Mouse (Mus musculus) cerebellum, adult 11 months (tissue): ENCODE results near the gene Pmpcb.

ENCODE experiments used
- DNase-seq: peaks from one replicate; pipeline ENCODE4 v3.0.0; 2022

Gene Pmpcb

DNA sequence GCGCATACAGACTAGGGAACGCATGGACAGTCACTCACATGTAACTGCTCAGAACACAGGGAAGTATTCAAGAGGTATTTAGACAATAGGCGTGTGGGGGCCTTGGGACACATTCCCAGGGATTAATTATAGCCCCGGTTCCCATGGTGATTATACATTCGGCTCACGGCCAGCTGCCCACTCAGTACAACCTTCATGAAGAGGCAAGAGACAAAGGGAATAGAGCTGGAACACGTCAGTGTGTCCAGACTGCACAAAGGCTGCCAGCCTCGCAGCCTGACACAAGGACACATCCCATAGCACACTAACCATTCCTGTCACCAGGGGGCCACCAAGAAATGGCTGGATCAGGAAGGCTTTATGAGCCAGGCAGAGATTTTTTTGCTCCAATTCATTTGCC is 4.0 kb upstream of the Pmpcb start:
- peak; percentile 16 for DNase-seq

- no peak for DNase-seq
These were observed 1.8 kb upstream of the Pmpcb start for GRCm38 (mm10) chr5:21735100-21735499.

DNA sequence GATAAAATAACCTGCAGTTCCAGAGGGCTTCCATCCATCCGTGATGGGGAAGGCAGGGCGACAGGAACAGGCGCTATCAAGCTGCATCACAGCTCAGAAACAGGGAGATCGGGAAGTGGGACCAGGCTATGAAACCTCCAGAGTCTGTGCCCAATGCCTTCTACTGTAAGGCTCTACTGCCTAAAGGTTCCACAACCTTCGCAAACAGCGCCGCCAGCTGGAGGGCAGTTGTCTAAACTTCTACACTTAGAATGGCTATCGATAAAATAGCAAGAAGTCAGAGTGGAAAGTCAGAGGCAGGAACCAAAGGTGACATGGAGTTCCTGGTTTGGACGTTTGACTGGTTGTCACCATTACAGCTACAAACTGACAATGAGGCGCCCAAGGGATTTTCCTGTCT is 1.4 kb upstream of the Pmpcb start:
- DNase-seq, result peak; percentile 26

DNA sequence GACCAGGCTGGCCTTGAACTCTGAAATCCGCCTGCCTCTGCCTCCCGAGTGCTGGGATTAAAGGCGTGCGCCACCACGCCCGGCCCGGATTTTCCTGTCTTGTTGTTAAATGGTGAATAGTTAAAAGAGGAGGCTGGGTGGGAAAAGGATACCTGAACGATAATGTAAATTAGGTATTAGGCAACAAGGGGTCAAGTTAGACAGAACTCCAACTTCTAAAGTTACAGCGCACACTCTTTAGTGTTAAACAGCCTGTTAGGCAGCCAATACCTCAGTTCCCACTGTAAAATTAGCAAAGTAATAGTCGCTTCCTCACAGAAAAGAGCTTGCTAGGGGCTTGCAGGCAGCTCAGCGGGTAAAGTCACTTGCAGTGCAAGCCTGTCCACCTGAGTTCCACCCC is 895 bp upstream of the Pmpcb start:
- DNase-seq, result no peak

- no peak for DNase-seq
These were observed 679 bp downstream of the Pmpcb start for GRCm38 (mm10) chr5:21737620-21738019.

DNA sequence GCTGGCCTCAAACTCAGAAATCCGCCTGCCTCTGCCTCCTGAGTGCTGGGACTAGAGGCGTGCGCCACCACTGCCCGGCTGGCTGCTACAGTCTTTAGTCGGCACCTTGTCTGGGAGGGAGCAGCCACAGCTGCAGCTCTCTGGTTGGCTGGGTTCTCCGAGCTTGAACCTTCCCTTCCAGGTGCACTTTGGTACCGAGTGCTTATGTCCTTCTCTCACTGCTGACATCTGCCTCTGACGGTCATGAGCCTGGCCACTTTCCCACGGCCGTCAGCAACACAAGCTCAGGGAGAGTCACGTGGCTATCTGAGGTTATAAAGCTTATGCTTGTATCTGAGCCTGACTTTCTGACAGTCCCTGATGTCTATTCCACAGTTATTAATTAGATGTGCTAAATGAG is 2.2 kb downstream of the Pmpcb start:
- no peak for DNase-seq

DNA sequence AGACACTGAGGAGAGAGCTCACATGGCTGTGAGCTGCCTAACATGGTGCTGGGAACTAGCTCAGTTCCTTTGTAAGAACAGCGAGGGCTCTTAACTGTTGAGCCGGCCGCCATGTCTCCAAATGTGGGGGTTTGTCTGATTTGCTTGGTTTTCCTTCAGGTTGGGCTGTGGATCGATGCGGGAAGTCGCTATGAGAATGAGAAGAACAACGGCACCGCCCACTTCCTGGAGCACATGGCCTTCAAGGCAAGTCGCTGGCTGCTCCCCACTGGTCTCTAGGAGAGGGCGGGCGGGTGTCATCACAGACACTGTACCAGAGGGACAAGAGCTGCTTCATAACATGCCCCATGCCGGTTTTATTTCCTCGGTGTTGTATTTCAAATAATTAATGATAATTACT is 2.9 kb downstream of the Pmpcb start:
- no peak for DNase-seq

DNA sequence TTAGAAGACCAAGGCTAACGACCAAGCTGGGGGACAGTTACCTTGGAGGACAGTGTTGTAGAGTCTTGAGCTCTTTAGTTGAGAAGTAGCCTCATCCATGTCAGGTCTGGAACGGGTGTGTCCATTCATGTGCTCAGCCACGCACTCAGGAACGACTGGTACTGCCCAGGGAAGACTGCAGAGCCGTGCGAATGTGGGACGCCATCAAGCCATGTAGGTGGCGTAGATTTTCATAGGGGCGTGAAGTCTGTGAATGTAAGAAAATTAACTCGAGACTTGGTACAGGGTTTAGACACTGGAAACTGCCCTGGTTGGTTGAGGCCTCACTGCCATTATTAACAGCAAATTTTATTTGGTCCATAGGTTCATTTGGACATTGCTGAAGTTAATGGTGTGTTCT is 6.7 kb downstream of the Pmpcb start:
- DNase-seq, result no peak

DNA sequence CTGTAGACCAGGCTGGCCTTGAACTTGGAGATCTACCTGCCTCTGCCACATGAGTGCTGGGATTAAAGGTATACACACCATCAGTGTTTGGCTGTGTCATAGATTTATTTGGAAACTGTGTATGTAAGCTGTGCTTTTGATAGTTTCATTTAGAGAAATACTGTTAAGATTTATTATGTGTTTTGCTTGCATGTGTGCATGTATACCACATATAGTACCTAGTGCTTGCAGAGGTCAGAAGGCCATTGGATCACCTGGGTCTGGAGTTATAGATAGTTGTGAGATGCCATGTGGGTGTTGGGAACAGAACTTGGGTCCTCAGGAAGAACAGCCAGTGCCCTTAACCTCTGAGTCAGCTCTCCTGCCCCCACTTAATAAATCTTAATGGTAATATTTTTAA is 7.7 kb downstream of the Pmpcb start:
- no peak for DNase-seq

DNA sequence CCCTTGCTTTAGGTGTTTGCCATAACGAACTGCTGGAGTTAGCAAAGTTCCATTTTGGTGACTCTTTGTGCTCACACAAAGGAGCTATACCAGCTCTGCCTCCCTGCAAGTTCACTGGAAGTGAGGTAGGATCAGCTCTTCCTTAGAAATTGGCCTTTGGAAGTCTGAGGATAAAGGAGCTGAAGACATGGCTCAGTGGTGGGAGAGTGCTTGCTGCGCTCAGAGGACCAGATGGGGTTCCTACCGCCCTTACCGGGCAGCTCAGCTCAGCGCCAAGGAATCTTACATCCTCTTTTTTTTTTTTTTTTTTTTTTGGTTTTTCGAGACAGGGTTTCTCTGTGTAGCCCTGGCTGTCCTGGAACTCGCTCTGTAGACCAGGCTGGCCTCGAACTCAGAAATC is 9.0 kb downstream of the Pmpcb start:
- DNase-seq, result no peak

GRCm38 (mm10) chr5:21768506-21768905 is 31.6 kb downstream of the Pmpcb start:
- no peak for DNase-seq

- no peak for DNase-seq
These were observed 32.9 kb downstream of the Pmpcb start for GRCm38 (mm10) chr5:21769841-21770240.

GRCm38 (mm10) chr5:21776491-21776890 is 39.5 kb downstream of the Pmpcb start:
- no peak for DNase-seq

- DNase-seq, result peak; percentile 7
These were observed 47.5 kb downstream of the Pmpcb start for GRCm38 (mm10) chr5:21784161-21785052.

DNA sequence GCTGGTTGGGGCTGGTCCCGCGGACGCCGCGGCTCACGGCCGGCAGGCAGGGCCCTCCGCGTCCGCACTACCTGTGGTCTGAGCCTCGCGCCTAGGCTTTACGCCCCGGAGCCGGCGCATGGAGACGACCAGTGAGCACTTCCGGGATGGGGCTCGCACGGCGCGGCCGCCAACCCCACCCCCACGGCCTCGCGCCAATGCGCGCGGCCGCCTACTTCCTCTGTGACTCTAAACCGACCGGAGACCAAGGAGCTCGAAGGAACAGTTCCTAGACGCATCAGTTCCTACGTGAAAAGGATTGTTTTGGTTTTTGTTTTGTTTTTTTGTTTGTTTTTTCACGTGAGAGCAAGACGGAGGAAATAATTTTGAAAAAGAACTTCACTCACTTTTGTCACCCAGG is 48.1 kb downstream of the Pmpcb start, which contains the start of the genes Dnajc2 and Psmc2:
Dnajc2 (minus strand) TSS at position 199 of the 400 bp plus-strand sequence.
Psmc2 (plus strand) TSS at position 231 of the 400 bp plus-strand sequence.
- peak; percentile 88 for DNase-seq

- no peak for DNase-seq
These were observed 48.8 kb downstream of the Pmpcb start for GRCm38 (mm10) chr5:21785776-21786175.

DNA sequence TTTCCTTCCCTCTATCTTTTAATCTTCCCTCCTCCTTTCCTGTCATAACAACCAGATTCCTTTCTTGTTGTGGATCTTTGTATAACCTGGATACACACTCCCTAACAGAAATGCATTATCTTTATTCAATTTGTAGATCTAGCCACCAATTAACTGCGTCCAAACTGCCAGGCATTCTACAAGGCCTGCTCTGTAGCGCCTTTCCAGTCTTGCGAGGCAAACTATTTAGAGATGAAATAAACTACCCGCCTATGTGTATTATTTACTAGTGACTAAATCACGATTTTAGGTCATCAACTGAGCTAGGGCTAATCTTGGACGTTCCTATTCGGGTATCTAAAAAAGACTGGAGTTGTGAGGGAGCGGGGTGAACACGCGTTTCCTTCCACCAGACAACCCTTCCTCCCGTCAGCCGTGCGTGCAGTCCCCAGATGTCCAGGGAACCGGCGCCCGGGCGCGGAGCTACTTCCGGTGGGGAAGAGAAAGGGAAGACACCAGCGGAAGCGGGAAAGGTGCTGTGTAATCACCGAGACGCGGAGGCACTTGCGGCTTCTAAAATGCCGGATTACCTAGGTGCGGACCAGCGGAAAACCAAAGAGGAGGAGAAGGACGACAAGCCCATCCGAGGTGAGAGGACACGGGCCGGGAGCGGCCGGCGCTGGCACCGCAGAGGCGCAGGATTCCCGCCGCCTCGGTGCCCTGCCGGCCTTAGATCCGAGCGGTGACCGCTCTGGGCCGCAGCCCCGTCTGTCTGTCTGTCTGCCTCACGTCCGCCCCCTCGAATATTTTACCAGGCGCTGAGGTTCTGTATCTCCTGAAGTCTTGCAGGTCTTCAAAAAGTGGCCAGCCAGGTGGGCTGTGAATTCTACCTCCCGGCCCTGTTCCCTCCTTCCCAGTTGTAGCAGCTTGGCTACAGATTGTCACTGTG is 49.6 kb downstream of the Pmpcb start:
- DNase-seq, result peak; percentile 87

- DNase-seq, result no peak
These were observed 50.5 kb downstream of the Pmpcb start for GRCm38 (mm10) chr5:21787186-21788105.

- DNase-seq, result no peak
These were observed 52.1 kb downstream of the Pmpcb start for GRCm38 (mm10) chr5:21789061-21789460.

DNA sequence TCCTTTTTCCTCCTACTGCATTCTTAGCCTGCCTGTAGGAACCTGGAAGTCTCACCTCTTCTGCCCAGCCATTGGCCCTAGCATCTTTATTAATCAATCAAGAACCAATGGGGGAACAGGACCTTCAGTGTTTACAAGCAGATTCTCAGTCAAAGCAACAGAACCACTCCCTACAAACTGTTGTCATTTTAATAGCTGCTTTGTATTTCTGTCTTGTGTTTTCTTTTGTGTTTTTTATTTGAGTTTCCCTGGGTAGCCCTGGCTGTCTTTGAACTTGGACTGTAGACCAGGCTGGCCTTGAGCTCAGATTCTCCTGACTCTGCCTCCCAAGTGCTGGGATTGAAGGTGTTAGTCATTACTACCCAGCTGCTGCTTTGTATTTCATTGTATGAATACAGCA is 55.2 kb downstream of the Pmpcb start:
- DNase-seq, result no peak

- no peak for DNase-seq
These were observed 66.0 kb downstream of the Pmpcb start for GRCm38 (mm10) chr5:21802907-21803306.

DNA sequence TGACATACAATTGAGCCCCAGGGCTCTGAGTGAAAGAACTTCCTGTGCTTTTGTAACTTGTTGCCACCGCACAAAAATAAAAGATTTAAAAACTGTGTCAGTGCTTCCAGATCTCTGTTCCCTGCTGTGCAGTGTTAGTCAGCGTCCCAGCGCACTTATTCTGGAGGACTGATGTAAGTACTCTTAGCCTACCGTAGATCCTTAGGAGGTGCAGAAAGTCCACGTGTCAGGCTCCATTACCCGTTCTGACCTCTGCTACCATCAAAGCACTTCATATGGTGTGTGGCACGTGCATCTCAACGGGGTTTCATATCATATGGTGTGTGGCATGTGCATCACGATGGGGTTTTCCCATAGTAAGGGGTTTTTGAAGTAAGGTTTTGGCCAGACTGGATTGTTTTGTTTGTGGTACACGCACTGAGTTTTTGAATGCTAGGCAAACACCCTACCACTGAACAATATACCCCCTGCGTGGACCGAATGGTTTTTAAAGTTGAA is 66.8 kb downstream of the Pmpcb start:
- DNase-seq, result no peak
